In the genomic region with DNA sequence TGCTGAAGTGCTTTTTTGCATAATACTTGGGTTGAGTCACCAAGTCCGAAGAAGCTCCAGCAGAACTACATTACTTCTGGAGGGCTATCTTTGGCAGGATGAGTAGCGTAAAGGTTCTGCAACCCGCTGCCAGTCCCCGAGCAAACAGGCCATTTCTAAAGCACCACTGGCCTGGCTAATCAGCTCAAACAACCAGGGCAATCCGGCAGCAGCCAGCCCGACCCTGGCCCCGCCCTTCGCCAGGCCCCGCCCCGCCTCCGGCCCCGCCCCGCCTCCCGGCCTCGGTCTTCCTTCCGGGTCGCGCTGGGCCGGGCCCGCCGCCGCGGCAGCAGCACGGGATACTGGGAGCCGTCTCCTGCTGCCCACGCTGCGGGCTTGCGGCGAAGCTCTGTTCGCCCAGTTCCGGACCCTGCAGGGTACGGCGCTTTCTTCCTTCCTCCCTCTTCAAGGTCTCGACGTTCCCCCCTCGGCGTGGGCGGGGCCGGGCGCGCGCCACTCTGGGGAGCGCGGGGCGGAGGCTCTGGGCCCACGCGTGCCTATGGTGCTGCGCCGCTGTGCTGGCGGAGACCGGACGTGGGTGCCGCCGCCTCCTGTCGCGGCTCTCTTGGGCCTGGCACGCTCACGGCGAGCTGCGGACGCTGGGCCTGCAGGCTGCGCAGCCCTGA, we compare ENCODE assay signal across 7 mouse cellular contexts. TPM values are rescaled to one million over a fixed set of nuclear protein-coding genes. Genes with fewer than 3 reads are reported as not detected.
DNase-seq lines count a peak whose midpoint lies in the region; ATAC-seq and TF ChIP-seq lines count a peak whose summit lies in the region.

Fbxl4 (plus strand) TSS at position 278 of the 665 bp plus-strand sequence.

- H3K4me2 ChIP-seq in embryonic facial prominence, embryonic 12.5 days (replicated peaks) = peak within 1 kb of the TSS; percentile 62
- peak within 1 kb of the TSS; percentile 66 for H3K4me2 ChIP-seq in limb, embryonic 12.5 days
- peak within 1 kb of the TSS; percentile 63 for H3K4me2 ChIP-seq in midbrain, embryonic 15.5 days

- TF ChIP-seq POLR2A in kidney, adult 2 months (IDR thresholded peaks at IDR 0.05; ENCODE audit: low read depth, low read length) = no peak
- peak; percentile 73 for TF ChIP-seq POLR2A in spleen, adult 2 months (IDR thresholded peaks at IDR 0.05; ENCODE audit: low read depth, low read length)

- no peak for TF ChIP-seq CTCF in kidney, adult 2 months (conservative IDR thresholded peaks at IDR 0.05; ENCODE audit: insufficient read depth, insufficient read length, low read depth, low read length)
- no peak for TF ChIP-seq CTCF in spleen, adult 2 months (IDR thresholded peaks at IDR 0.05; ENCODE audit: extremely low read depth, insufficient read depth, insufficient read length, insufficient replicate concordance)

- H3K4me1 ChIP-seq in embryonic facial prominence, embryonic 12.5 days = peaks cover 9% of the 10 kb centered on the region
- peaks cover 7% of the 10 kb centered on the region; the same call in 1 of the 2 replicates for H3K4me1 ChIP-seq in kidney, adult 2 months (ENCODE audit: control insufficient read depth, insufficient read depth, low read length)
- peaks cover 8% of the 10 kb centered on the region for H3K4me1 ChIP-seq in limb, embryonic 12.5 days (replicated peaks)
- H3K4me1 ChIP-seq in midbrain, embryonic 15.5 days = peaks cover 13% of the 10 kb centered on the region
- H3K4me1 ChIP-seq in spleen, adult 2 months (ENCODE audit: control insufficient read depth, insufficient read depth, insufficient read length) = peaks cover 6% of the 10 kb centered on the region; the same call in 1 of the 2 replicates

- H3K36me3 ChIP-seq in embryonic facial prominence, embryonic 12.5 days = no peaks in the 10 kb centered on the region
- no peaks in the 10 kb centered on the region for H3K36me3 ChIP-seq in kidney, adult 2 months (ENCODE audit: control insufficient read depth, insufficient read depth, low read length)
- H3K36me3 ChIP-seq in limb, embryonic 12.5 days = no peaks in the 10 kb centered on the region
- no peaks in the 10 kb centered on the region for H3K36me3 ChIP-seq in midbrain, embryonic 15.5 days (replicated peaks)
- no peaks in the 10 kb centered on the region for H3K36me3 ChIP-seq in spleen, adult 2 months (ENCODE audit: control insufficient read depth, insufficient read depth, low read length)

- WGBS in embryonic facial prominence, embryonic 12.5 days = under 1% methylated on average over 50 of the region's 62 CpGs
- under 1% methylated on average over 61 of the region's 62 CpGs for WGBS in kidney, adult 2 months
- WGBS in limb, embryonic 12.5 days = under 1% methylated on average over 58 of the region's 62 CpGs
- under 1% methylated on average over 49 of the region's 62 CpGs for WGBS in midbrain, embryonic 15.5 days
- under 1% methylated on average over 62 of the region's 62 CpGs for WGBS in spleen, adult 2 months

- peak within 1 kb of the TSS; percentile 69 for H3K4me3 ChIP-seq in embryonic facial prominence, embryonic 12.5 days
- H3K4me3 ChIP-seq in kidney, adult 2 months (ENCODE audit: insufficient read depth, low read depth, low read length) = peak within 1 kb of the TSS; percentile 85
- H3K4me3 ChIP-seq in limb, embryonic 12.5 days (replicated peaks) = peak within 1 kb of the TSS; percentile 77
- peak within 1 kb of the TSS; percentile 80 for H3K4me3 ChIP-seq in midbrain, embryonic 15.5 days
- H3K4me3 ChIP-seq in spleen, adult 2 months (ENCODE audit: extremely low read depth, insufficient read depth, insufficient read length) = peak within 1 kb of the TSS; percentile 79

- H3K27ac ChIP-seq in embryonic facial prominence, embryonic 12.5 days = peak within 1 kb of the TSS; percentile 93
- H3K27ac ChIP-seq in kidney, adult 2 months (ENCODE audit: insufficient read depth, low read depth, low read length) = peak within 1 kb of the TSS; percentile 97
- H3K27ac ChIP-seq in limb, embryonic 12.5 days = peak within 1 kb of the TSS; percentile 95
- peak within 1 kb of the TSS; percentile 95 for H3K27ac ChIP-seq in midbrain, embryonic 15.5 days
- peak within 1 kb of the TSS; percentile 95 for H3K27ac ChIP-seq in spleen, adult 2 months (ENCODE audit: insufficient read depth, low read length)

- no peaks in the 10 kb centered on the region for H3K9me3 ChIP-seq in embryonic facial prominence, embryonic 12.5 days
- H3K9me3 ChIP-seq in limb, embryonic 12.5 days = peaks cover 14% of the 10 kb centered on the region; the same call in 1 of the 2 replicates
- H3K9me3 ChIP-seq in midbrain, embryonic 15.5 days = no peaks in the 10 kb centered on the region

- H3K27me3 ChIP-seq in embryonic facial prominence, embryonic 12.5 days = no peaks in the 10 kb centered on the region
- no peaks in the 10 kb centered on the region for H3K27me3 ChIP-seq in kidney, adult 2 months (replicated peaks; ENCODE audit: control insufficient read depth, insufficient read depth, low read length)
- no peaks in the 10 kb centered on the region for H3K27me3 ChIP-seq in limb, embryonic 12.5 days
- H3K27me3 ChIP-seq in midbrain, embryonic 15.5 days (replicated peaks) = no peaks in the 10 kb centered on the region
- no peaks in the 10 kb centered on the region for H3K27me3 ChIP-seq in spleen, adult 2 months (ENCODE audit: control insufficient read depth, insufficient read depth, low read length)

- DNase-seq in adrenal gland, postnatal 25 days = peak; percentile 90
- peak; percentile 85 to 91 for DNase-seq in heart, adult 18-20 months
- DNase-seq in kidney, adult 2 months = peak; percentile 92
- peak; percentile 71 to 83 for DNase-seq in spleen, adult 2 months (ENCODE audit: low read depth in 1 of 2, low spot score in 2 of 2)

- H3K9ac ChIP-seq in embryonic facial prominence, embryonic 12.5 days = peak within 1 kb of the TSS; percentile 85
- H3K9ac ChIP-seq in limb, embryonic 12.5 days (replicated peaks) = peak within 1 kb of the TSS; percentile 85
- H3K9ac ChIP-seq in midbrain, embryonic 15.5 days = peak within 1 kb of the TSS; percentile 86

- ATAC-seq in embryonic facial prominence, embryonic 12.5 days (ENCODE audit: insufficient number of reproducible peaks, insufficient read depth, low FRiP score, low TSS enrichment) = peak; percentile 94
- peak; percentile 97 for ATAC-seq in limb, embryonic 12.5 days (ENCODE audit: insufficient number of reproducible peaks, insufficient read depth, low FRiP score, low TSS enrichment, low read depth)
- ATAC-seq in midbrain, embryonic 15.5 days (replicated peaks) = peak; percentile 96

RNA-seq across cellular contexts. Expression of gene Fbxl4, which starts in this region (rescaled TPM):
- total RNA-seq in adrenal gland, postnatal 25 days (2021) = 19.6 and 24.1 TPM in 2 replicates
- 9.2 and 10.7 TPM in 2 replicates for polyA plus RNA-seq in embryonic facial prominence, embryonic 12.5 days (2016; fragmentation: Nextera tagmentation; extraction: Ambion mirVana)
- total RNA-seq in heart, adult 18-20 months (2021) = 10 to 100 TPM in 1 of 2 experiments, 1 to 10 TPM in 1; 9.8 to 10.9 TPM
- 22.6 and 23.3 TPM in 2 replicates for polyA plus RNA-seq in kidney, adult 2 months (2012; rRNA removed)
- 8.6 and 9.0 TPM in 2 replicates for polyA plus RNA-seq in limb, embryonic 12.5 days (2016; fragmentation: Nextera tagmentation; extraction: Ambion mirVana)
- 14.0 and 15.5 TPM in 2 replicates for polyA plus RNA-seq in midbrain, embryonic 15.5 days (2015; fragmentation: Nextera tagmentation; extraction: Ambion mirVana)
- polyA plus RNA-seq in spleen, adult 2 months (2012; rRNA removed) = 8.9 and 11.5 TPM in 2 replicates

Comparison
In these comparisons a context has a peak if more than half of its experiments do, and no peak if none do; other contexts are left out.
1. Peak in every context shown above with its lines: DNase-seq, ATAC-seq, H3K4me3 ChIP-seq and H3K27ac ChIP-seq.